Mouse (Mus musculus) small intestine, adult 2 months (tissue): ENCODE data around the gene Ephb1. TPM values are rescaled to one million over a fixed set of nuclear protein-coding genes. Genes with fewer than 3 reads are reported as not detected.

ENCODE experiments used
- H3K27ac ChIP-seq: fragments of 200-500 bp; 2 replicates; pipeline ENCODE4 v1.5.1; 2012; ENCODE audit warnings: low read depth, low read length, control low read depth, inconsistent platforms; ENCODE audit not compliant: insufficient read depth
- H3K27me3 ChIP-seq: fragments of 200-500 bp; 2 replicates; pipeline ENCODE4 v1.6.1; 2012; ENCODE audit warnings: mild to moderate bottlenecking, moderate library complexity, low read length, inconsistent platforms; ENCODE audit not compliant: control insufficient read depth, insufficient read depth
- H3K36me3 ChIP-seq: fragments of 200-500 bp; 2 replicates; pipeline ENCODE4 v1.6.1; 2012; ENCODE audit warnings: mild to moderate bottlenecking, low read length, control low read depth, inconsistent platforms; ENCODE audit not compliant: control insufficient read depth, insufficient read depth
- H3K4me1 ChIP-seq: fragments of 200-500 bp; 2 replicates; pipeline ENCODE4 v1.6.1; 2012; ENCODE audit warnings: low read length, inconsistent platforms, mixed read lengths; ENCODE audit not compliant: control insufficient read depth, insufficient read depth, insufficient read length
- H3K4me3 ChIP-seq: fragments of 200-500 bp; 2 replicates; pipeline ENCODE4 v1.5.1; 2012; ENCODE audit warnings: low read depth, mild to moderate bottlenecking, control low read depth, inconsistent platforms, low read length, moderate library complexity
- CTCF ChIP-seq: fragments of 200-500 bp; IDR thresholded peaks from 2 replicates; pipeline ENCODE4 v1.5.1; 2012; ENCODE audit warnings: low read depth, mild to moderate bottlenecking, control low read depth, inconsistent platforms, low read length, moderate library complexity, mixed read lengths; ENCODE audit not compliant: insufficient replicate concordance, insufficient read length; ENCODE audit errors: extremely low read depth
- POLR2A ChIP-seq: fragments of 200-500 bp; IDR thresholded peaks from 2 replicates; pipeline ENCODE4 v1.6.1; 2012; ENCODE audit warnings: low read depth, mild to moderate bottlenecking, control low read depth, inconsistent platforms, low read length, moderate library complexity
- WGBS: fragments of 180-500 bp; shearing (Covaris S2); methylation state at CpG from one replicate; pipeline ENCODE4 v1.1.7; 2018; 5-methylcytosine and 5-hydroxymethylcytosine counted together
- polyA plus RNA-seq: library from polyadenylated mRNA; depleted of rRNA; stranded (reverse); fragments of >200 nt; gene quantifications from 2 replicates; pipeline ENCODE4 v1.2.3, GENCODE M21; 2012

The Ephb1 gene
- polyA plus RNA-seq, 1 experiment: 1.0 TPM

DNA sequence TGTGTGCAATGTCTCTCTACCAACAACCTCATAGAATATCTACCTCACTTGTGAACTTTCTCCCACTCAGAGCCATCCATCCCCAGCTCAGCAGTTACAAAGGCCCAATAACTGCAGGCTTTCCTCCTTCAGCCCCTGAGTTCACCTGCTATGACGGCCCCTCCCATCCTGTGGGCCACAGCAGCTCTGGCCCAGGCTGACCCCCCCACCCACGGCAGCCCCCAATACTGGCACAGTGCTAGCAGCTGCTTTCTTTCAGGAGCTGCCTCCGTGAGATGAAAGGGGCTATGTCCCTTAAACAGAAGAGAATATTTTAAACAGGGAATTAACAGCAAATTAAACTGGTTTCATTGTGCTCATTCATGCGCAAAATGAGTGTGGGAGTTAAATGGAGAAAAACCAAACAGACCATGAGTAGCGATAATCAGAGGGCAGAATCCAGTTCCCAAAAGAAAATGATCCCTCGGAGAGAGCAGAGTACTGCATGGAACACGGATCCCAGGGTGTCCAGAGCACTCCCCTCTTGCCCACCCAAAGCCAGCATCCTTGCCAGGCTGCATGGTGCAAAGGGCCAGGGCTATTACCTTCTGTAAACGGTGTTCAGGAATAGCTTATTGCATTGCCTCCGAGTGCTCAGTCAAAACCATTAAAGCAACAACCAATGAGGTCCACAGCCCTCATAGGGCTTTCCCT is 105.2 kb downstream of the Ephb1 start:
- H3K27me3 ChIP-seq: no peaks in the 10 kb centered on the region
- 41% methylated on average over 9 of the region's 9 CpGs for WGBS
- no peaks in the 10 kb centered on the region for H3K4me1 ChIP-seq
- TF ChIP-seq POLR2A (no peak), CTCF (no peak)
- no peak overlapping the region for H3K27ac ChIP-seq
- H3K4me3 ChIP-seq: no peak overlapping the region
- no peaks in the 10 kb centered on the region for H3K36me3 ChIP-seq

DNA sequence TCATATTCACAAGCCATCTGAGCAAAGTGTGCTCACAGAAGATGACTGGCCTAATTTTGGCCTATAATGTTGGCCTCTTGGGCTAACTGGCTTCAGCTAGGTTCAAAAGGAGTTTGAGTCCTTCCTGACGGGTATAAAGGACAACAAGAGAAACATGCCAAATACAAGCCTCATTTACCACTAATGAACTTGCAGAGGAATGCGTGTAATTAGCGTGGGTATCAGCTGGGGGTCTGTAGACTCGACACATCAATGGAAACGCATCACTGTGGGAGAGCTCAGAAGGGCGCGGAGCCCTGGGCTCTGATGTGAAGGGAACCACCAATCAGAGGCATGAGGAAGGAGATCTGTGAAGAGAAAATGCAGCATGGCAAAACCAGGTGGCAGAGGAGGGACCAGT is 108.9 kb downstream of the Ephb1 start:
- 82% methylated on average over 7 of the region's 7 CpGs for WGBS
- no peak for TF ChIP-seq POLR2A
- no peak for TF ChIP-seq CTCF
- no peak overlapping the region for H3K27ac ChIP-seq
- H3K4me3 ChIP-seq: no peak overlapping the region
- no peaks in the 10 kb centered on the region for H3K4me1 ChIP-seq
- H3K36me3 ChIP-seq: no peaks in the 10 kb centered on the region
- H3K27me3 ChIP-seq: no peaks in the 10 kb centered on the region

DNA sequence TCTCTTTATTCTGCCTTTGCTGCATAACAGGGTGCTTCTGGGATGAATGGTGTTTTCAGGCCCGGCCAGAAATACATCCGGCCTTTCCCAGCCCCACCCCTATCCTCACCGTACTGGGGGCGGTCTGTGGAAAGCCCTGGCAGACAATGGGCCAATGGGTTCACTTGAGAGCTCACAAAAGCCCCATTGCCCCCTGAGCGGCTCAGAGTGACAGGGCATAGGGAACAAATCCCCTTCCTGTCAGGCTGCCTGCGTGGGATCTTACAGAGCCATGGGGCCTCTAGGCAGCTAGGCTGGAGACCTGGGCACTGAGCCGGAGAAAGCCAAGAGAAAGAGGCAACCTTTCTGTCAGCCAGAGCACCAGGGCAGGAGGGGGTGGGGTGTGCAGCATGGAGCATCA is 111.2 kb downstream of the Ephb1 start:
- no peak for TF ChIP-seq CTCF
- TF ChIP-seq POLR2A: no peak
- Histone ChIP-seq H3K36me3 (no peaks in the 10 kb centered on the region), H3K27ac (no peak overlapping the region), H3K4me1 (no peaks in the 10 kb centered on the region), H3K27me3 (no peaks in the 10 kb centered on the region), H3K4me3 (no peak overlapping the region)
- 54% methylated on average over 7 of the region's 7 CpGs for WGBS

- H3K36me3 ChIP-seq: no peaks in the 10 kb centered on the region
Observed at GRCm38 (mm10) chr9:102241546-102241945, 112.9 kb downstream of the Ephb1 start.

GRCm38 (mm10) chr9:102240215-102240614 is 114.3 kb downstream of the Ephb1 start:
- Histone ChIP-seq H3K4me1 (no peaks in the 10 kb centered on the region), H3K27me3 (no peaks in the 10 kb centered on the region), H3K4me3 (no peak overlapping the region), H3K27ac (no peak overlapping the region), H3K36me3 (no peaks in the 10 kb centered on the region)
- no peak for TF ChIP-seq CTCF
- 72% methylated on average over 4 of the region's 4 CpGs for WGBS

More at GRCm38 (mm10) chr9:102241546-102241945, 112.9 kb downstream of the Ephb1 start:
- no peaks in the 10 kb centered on the region for H3K27me3 ChIP-seq
- TF ChIP-seq CTCF (no peak), POLR2A (no peak)
- H3K4me3 ChIP-seq: no peak overlapping the region
- no peak overlapping the region for H3K27ac ChIP-seq
- H3K4me1 ChIP-seq: no peaks in the 10 kb centered on the region
- WGBS: 68% methylated on average over 2 of the region's 2 CpGs

- Histone ChIP-seq H3K4me1 (no peaks in the 10 kb centered on the region), H3K36me3 (no peaks in the 10 kb centered on the region), H3K27me3 (no peaks in the 10 kb centered on the region), H3K27ac (no peak overlapping the region), H3K4me3 (no peak overlapping the region)
- WGBS: 67% methylated on average over 4 of the region's 4 CpGs
- no peak for TF ChIP-seq CTCF
- TF ChIP-seq POLR2A: no peak
Observed at GRCm38 (mm10) chr9:102235444-102235951, 119.0 kb downstream of the Ephb1 start.

- 65% methylated on average over 6 of the region's 6 CpGs for WGBS
- Histone ChIP-seq H3K27ac (no peak overlapping the region), H3K36me3 (no peaks in the 10 kb centered on the region), H3K4me1 (no peaks in the 10 kb centered on the region), H3K27me3 (no peaks in the 10 kb centered on the region), H3K4me3 (no peak overlapping the region)
- no peak for TF ChIP-seq CTCF
- TF ChIP-seq POLR2A: no peak
Observed at GRCm38 (mm10) chr9:102231248-102231647, 123.2 kb downstream of the Ephb1 start.
